Mouse (Mus musculus): ENCODE results near the gene Itpr1. TPM values are rescaled to one million over a fixed set of nuclear protein-coding genes. Genes with fewer than 3 reads are reported as not detected.

Gene Itpr1
- polyA plus RNA-seq, 1 experiment from 2014 or later = 10.8 TPM

GRCm38 (mm10) chr6:108408053-108408452 lies 195.2 kb downstream of the Itpr1 start:
- Histone ChIP-seq H3K4me3 (replicated peaks) (no peak overlapping the region), H3K27me3 (no peaks in the 10 kb centered on the region), H3K9me3 (replicated peaks) (no peaks in the 10 kb centered on the region), H3K27ac (replicated peaks) (no peak overlapping the region), H3K36me3 (peaks cover 16% of the 10 kb centered on the region; the same call in 1 of the 2 replicates), H3K4me2 (replicated peaks) (no peak overlapping the region), H3K9ac (no peak overlapping the region), H3K4me1 (no peaks in the 10 kb centered on the region)
- no peak for ATAC-seq (ENCODE audit: insufficient number of reproducible peaks, low FRiP score, low TSS enrichment, low read depth)
- 94% methylated on average over 3 of the region's 3 CpGs for WGBS

DNA sequence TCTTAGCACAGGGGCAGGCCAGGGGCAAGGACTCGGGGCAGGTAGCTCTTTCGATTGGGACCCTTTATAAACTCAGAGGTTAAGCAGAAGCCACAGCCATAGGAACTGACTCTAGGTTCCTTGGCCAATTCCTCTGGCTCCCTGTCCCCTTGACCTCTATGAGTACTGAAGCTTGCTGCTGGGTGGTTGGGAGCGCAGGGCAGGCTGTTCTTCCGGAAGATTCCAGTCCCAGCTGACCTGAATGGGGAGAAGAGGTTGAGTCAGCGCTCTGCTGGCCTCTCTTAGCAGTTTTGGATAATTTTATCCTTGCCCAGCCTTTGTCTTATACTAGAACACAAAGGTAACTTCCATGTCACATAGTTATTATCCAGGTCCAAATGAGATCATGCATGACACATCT lies 195.8 kb downstream of the Itpr1 start:
- 91% methylated on average over 5 of the region's 5 CpGs for WGBS
- Histone ChIP-seq H3K27me3 (no peaks in the 10 kb centered on the region), H3K36me3 (peaks cover 10% of the 10 kb centered on the region; the same call in 1 of the 2 replicates), H3K4me2 (replicated peaks) (no peak overlapping the region), H3K27ac (replicated peaks) (no peak overlapping the region), H3K4me3 (replicated peaks) (no peak overlapping the region), H3K9me3 (replicated peaks) (no peaks in the 10 kb centered on the region), H3K4me1 (no peaks in the 10 kb centered on the region), H3K9ac (no peak overlapping the region)
- no peak for ATAC-seq (ENCODE audit: insufficient number of reproducible peaks, low FRiP score, low TSS enrichment, low read depth)

DNA sequence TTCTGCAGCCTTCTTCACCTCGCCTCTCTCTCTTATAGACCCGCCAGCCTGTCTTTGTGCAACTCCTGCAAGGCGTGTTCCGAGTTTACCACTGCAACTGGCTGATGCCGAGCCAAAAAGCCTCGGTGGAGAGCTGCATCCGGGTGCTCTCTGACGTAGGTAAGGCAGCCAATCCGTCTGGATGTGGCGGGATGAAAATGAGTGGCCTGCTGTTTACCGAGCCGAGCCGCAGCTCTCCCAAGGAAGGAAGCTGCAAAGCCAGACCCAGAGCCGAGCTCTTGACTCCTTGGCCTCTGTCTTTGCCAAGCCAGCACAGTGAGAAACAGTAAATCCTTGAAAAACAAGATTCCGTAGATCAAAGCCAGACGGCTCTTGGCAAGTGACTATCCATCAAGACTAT lies 197.9 kb downstream of the Itpr1 start:
- Histone ChIP-seq H3K27ac (replicated peaks) (no peak overlapping the region), H3K9me3 (replicated peaks) (no peaks in the 10 kb centered on the region), H3K4me2 (replicated peaks) (no peak overlapping the region), H3K36me3 (peaks cover 7% of the 10 kb centered on the region; the same call in 1 of the 2 replicates), H3K27me3 (no peaks in the 10 kb centered on the region), H3K4me1 (no peaks in the 10 kb centered on the region), H3K4me3 (replicated peaks) (no peak overlapping the region), H3K9ac (no peak overlapping the region)
- no peak for ATAC-seq (ENCODE audit: insufficient number of reproducible peaks, low FRiP score, low TSS enrichment, low read depth)
- WGBS = 79% methylated on average over 16 of the region's 16 CpGs

DNA sequence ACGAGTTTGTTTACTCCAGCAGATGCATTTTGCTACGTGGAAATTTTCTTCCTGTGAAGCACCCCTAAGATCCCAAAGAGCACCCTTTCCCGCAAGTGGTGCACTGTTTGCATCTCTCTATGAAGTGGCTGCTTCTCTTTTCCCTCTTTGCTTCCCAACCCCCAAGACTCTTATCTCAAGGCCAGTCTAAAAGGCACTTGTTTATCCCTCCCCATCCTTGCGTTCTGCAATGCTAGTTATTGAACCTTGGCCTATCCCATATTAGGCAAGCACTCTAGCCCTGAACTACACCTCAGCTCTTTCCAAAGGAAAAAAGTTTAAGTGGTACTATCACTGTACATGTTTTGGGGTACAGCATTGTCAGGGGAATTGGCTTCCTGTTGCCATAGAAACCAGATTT lies 198.3 kb downstream of the Itpr1 start:
- no peak for ATAC-seq (ENCODE audit: insufficient number of reproducible peaks, low FRiP score, low TSS enrichment, low read depth)
- H3K4me2 ChIP-seq (replicated peaks) = no peak overlapping the region
- no peaks in the 10 kb centered on the region for H3K9me3 ChIP-seq (replicated peaks)
- H3K27me3 ChIP-seq = no peaks in the 10 kb centered on the region
- no peak overlapping the region for H3K27ac ChIP-seq (replicated peaks)
- H3K4me3 ChIP-seq (replicated peaks) = no peak overlapping the region
- no peak overlapping the region for H3K9ac ChIP-seq
- WGBS = 82% methylated on average over 4 of the region's 4 CpGs
- H3K36me3 ChIP-seq = peaks cover 7% of the 10 kb centered on the region; the same call in 1 of the 2 replicates
- no peaks in the 10 kb centered on the region for H3K4me1 ChIP-seq

- no peaks in the 10 kb centered on the region for H3K4me1 ChIP-seq
- WGBS = 89% methylated on average over 8 of the region's 8 CpGs
- ATAC-seq (ENCODE audit: insufficient number of reproducible peaks, low FRiP score, low TSS enrichment, low read depth) = no peak
Observed at GRCm38 (mm10) chr6:108413006-108413405, 200.1 kb downstream of the Itpr1 start.

GRCm38 (mm10) chr6:108413593-108413992 lies 200.7 kb downstream of the Itpr1 start:
- ATAC-seq (ENCODE audit: insufficient number of reproducible peaks, low FRiP score, low TSS enrichment, low read depth) = no peak
- Histone ChIP-seq H3K4me2 (replicated peaks) (no peak overlapping the region), H3K27ac (replicated peaks) (no peak overlapping the region), H3K9me3 (replicated peaks) (no peaks in the 10 kb centered on the region), H3K4me3 (replicated peaks) (no peak overlapping the region), H3K4me1 (no peaks in the 10 kb centered on the region), H3K9ac (no peak overlapping the region), H3K36me3 (peaks cover 9% of the 10 kb centered on the region; the same call in 1 of the 2 replicates), H3K27me3 (no peaks in the 10 kb centered on the region)
- WGBS = 91% methylated on average over 9 of the region's 9 CpGs

More at GRCm38 (mm10) chr6:108413006-108413405, 200.1 kb downstream of the Itpr1 start:
- H3K9ac ChIP-seq = no peak overlapping the region
- H3K4me3 ChIP-seq (replicated peaks) = no peak overlapping the region
- H3K27me3 ChIP-seq = no peaks in the 10 kb centered on the region
- no peaks in the 10 kb centered on the region for H3K9me3 ChIP-seq (replicated peaks)
- no peak overlapping the region for H3K27ac ChIP-seq (replicated peaks)
- H3K36me3 ChIP-seq = peaks cover 4% of the 10 kb centered on the region; the same call in 1 of the 2 replicates
- no peak overlapping the region for H3K4me2 ChIP-seq (replicated peaks)

DNA sequence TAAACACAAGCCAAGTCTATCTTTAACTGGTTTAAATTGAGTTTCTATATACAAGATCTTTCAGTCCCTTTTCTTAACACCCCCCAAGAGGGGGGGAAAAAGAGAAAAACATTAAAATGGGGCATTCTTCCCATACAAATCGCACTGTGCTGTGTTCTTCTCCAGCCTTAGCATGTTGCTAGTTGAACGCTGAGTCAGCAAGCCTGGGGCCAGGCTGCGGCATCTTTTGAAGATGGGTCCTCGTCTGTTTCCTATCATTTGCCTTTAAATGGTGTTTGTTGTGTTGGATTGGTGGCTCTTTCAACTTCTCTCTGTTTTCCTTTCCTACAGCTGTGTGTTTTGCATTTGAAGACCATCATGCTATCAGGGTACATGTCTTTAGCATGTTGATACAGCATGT lies 203.0 kb downstream of the Itpr1 start:
- 60% methylated on average over 4 of the region's 4 CpGs for WGBS
- H3K9ac ChIP-seq = no peak overlapping the region
- H3K36me3 ChIP-seq = peaks cover 15% of the 10 kb centered on the region; the same call in 1 of the 2 replicates
- no peaks in the 10 kb centered on the region for H3K27me3 ChIP-seq
- no peak overlapping the region for H3K27ac ChIP-seq (replicated peaks)
- no peaks in the 10 kb centered on the region for H3K9me3 ChIP-seq (replicated peaks)
- H3K4me1 ChIP-seq = no peaks in the 10 kb centered on the region
- H3K4me3 ChIP-seq (replicated peaks) = no peak overlapping the region
- H3K4me2 ChIP-seq (replicated peaks) = no peak overlapping the region
- no peak for ATAC-seq (ENCODE audit: insufficient number of reproducible peaks, low FRiP score, low TSS enrichment, low read depth)

GRCm38 (mm10) chr6:108417508-108417907 lies 204.6 kb downstream of the Itpr1 start:
- no peak overlapping the region for H3K27ac ChIP-seq (replicated peaks)
- WGBS = 40% methylated on average over 8 of the region's 8 CpGs
- H3K4me1 ChIP-seq = no peaks in the 10 kb centered on the region
- peaks cover 13% of the 10 kb centered on the region; the same call in 1 of the 2 replicates for H3K36me3 ChIP-seq
- no peak overlapping the region for H3K4me2 ChIP-seq (replicated peaks)
- H3K4me3 ChIP-seq (replicated peaks) = no peak overlapping the region
- H3K9ac ChIP-seq = no peak overlapping the region
- H3K9me3 ChIP-seq (replicated peaks) = no peaks in the 10 kb centered on the region
- no peaks in the 10 kb centered on the region for H3K27me3 ChIP-seq
- peak; percentile 60; the same call in 1 of the 2 replicates for ATAC-seq (ENCODE audit: insufficient number of reproducible peaks, low FRiP score, low TSS enrichment, low read depth)

DNA sequence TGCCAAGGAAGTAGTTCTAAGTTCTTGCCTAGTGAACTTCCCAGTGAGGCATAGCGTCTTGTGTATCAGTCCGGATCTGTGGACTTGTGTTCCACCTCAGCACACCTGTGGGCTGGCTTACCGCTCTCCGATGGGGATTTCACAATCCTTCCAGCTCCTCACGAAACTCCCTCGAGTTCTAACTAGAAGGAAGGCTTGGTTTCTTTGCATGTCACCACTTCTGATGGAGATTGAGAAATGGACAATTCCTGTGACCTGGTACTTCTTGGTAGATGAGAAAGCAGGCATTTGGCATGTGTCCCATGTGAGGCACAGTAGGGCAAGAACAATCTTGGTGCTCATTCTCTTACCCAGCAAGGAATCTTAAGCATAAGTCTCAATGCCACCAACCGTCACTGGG lies 205.3 kb downstream of the Itpr1 start:
- Histone ChIP-seq H3K9me3 (replicated peaks) (no peaks in the 10 kb centered on the region), H3K4me3 (replicated peaks) (no peak overlapping the region)

GRCm38 (mm10) chr6:108424749-108425584 lies 212.1 kb downstream of the Itpr1 start:
- Histone ChIP-seq H3K9ac (no peak overlapping the region), H3K27me3 (no peaks in the 10 kb centered on the region), H3K9me3 (replicated peaks) (no peaks in the 10 kb centered on the region), H3K36me3 (0 out of 2 replicates have a peak, but pooled peaks cover under 1% of the 10 kb centered on the region), H3K4me1 (peaks cover 21% of the 10 kb centered on the region), H3K4me2 (replicated peaks) (no peak overlapping the region), H3K27ac (replicated peaks) (peak overlapping the region; percentile 6; the same call in 1 of the 2 replicates), H3K4me3 (replicated peaks) (no peak overlapping the region)
- 41% methylated on average over 9 of the region's 9 CpGs for WGBS
- ATAC-seq (ENCODE audit: insufficient number of reproducible peaks, low FRiP score, low TSS enrichment, low read depth) = peak; percentile 83

More for the DNA sequence above, 205.3 kb downstream of the Itpr1 start:
- WGBS = 85% methylated on average over 7 of the region's 7 CpGs
- H3K36me3 ChIP-seq = peaks cover 13% of the 10 kb centered on the region; the same call in 1 of the 2 replicates
- no peaks in the 10 kb centered on the region for H3K4me1 ChIP-seq
- H3K27ac ChIP-seq (replicated peaks) = no peak overlapping the region
- no peak overlapping the region for H3K4me2 ChIP-seq (replicated peaks)
- no peak overlapping the region for H3K9ac ChIP-seq
- ATAC-seq (ENCODE audit: insufficient number of reproducible peaks, low FRiP score, low TSS enrichment, low read depth) = no peak
- H3K27me3 ChIP-seq = no peaks in the 10 kb centered on the region

- Histone ChIP-seq H3K4me1 (peaks cover 21% of the 10 kb centered on the region), H3K4me2 (replicated peaks) (0 out of 2 replicates have a peak overlapping the region, but pooled peaks have one; percentile 13), H3K27ac (replicated peaks) (peak overlapping the region; percentile 36; the same call in 1 of the 2 replicates), H3K9ac (no peak overlapping the region), H3K9me3 (replicated peaks) (no peaks in the 10 kb centered on the region), H3K27me3 (no peaks in the 10 kb centered on the region), H3K36me3 (no peaks in the 10 kb centered on the region), H3K4me3 (replicated peaks) (no peak overlapping the region)
- WGBS = 7% methylated on average over 10 of the region's 10 CpGs
- ATAC-seq (ENCODE audit: insufficient number of reproducible peaks, low FRiP score, low TSS enrichment, low read depth) = peak; percentile 55; the same call in 1 of the 2 replicates
Observed at GRCm38 (mm10) chr6:108426789-108427188, 213.9 kb downstream of the Itpr1 start.

All from embryonic facial prominence, embryonic 15.5 days (tissue).